Mouse (Mus musculus): Measurements from ENCODE around the gene Ldhb. TPM values are rescaled to one million over a fixed set of nuclear protein-coding genes. Genes with fewer than 3 reads are reported as not detected.

Ldhb gene
- polyA plus RNA-seq (2014; fragmentation: Nextera tagmentation; extraction: Ambion mirVana) = 420 and 433 TPM in 2 replicates

- Histone ChIP-seq H3K4me3 (ENCODE audit: low read depth, low read length) (peak within 1 kb of the TSS; percentile 63), H3K27me3 (ENCODE audit: control insufficient read depth, insufficient read depth, low read length) (peaks cover 2% of the 10 kb centered on the region; the same call in 1 of the 2 replicates), H3K27ac (ENCODE audit: low read depth, low read length) (peak within 1 kb of the TSS; percentile 21; the same call in 1 of the 2 replicates), H3K9me3 (ENCODE audit: control insufficient read depth, low read length) (no peaks in the 10 kb centered on the region), H3K4me1 (replicated peaks; ENCODE audit: control insufficient read depth, insufficient read depth, low read length) (no peaks in the 10 kb centered on the region; the same call in 1 of the 2 replicates), H3K9ac (ENCODE audit: low read length) (peak within 1 kb of the TSS; percentile 80), H3K36me3 (ENCODE audit: control insufficient read depth, insufficient read depth, low read length) (no peaks in the 10 kb centered on the region), H3K4me2 (ENCODE audit: low read depth, low read length, severe bottlenecking) (peak within 1 kb of the TSS; percentile 88)
- 0% methylated on average over 19 of the region's 19 CpGs for WGBS
- DNase-seq (ENCODE audit: low spot score) (peak; percentile 93), ATAC-seq (replicated peaks; ENCODE audit: low FRiP score) (peak; percentile 96)
Observed at GRCm38 (mm10) chr6:142507785-142508162, at the start of gene Ldhb. Gene Ldhb (minus strand): TSS chr6:142507957.

GRCm38 (mm10) chr6:142555988-142556387 is 48.2 kb upstream of the Ldhb start:
- no peaks in the 10 kb centered on the region for H3K36me3 ChIP-seq (ENCODE audit: control insufficient read depth, insufficient read depth, low read length)
- H3K4me3 ChIP-seq (ENCODE audit: low read depth, low read length) = no peak overlapping the region
- 59% methylated on average over 1 of the region's 1 CpGs for whole genome bisulfite sequencing
- H3K27me3 ChIP-seq (ENCODE audit: control insufficient read depth, insufficient read depth, low read length) = no peaks in the 10 kb centered on the region
- H3K9ac ChIP-seq (ENCODE audit: low read length) = no peak overlapping the region
- no peak for ATAC-seq (replicated peaks; ENCODE audit: low FRiP score)
- H3K4me1 ChIP-seq (replicated peaks; ENCODE audit: control insufficient read depth, insufficient read depth, low read length) = no peaks in the 10 kb centered on the region
- H3K27ac ChIP-seq (ENCODE audit: low read depth, low read length) = no peak overlapping the region
- H3K9me3 ChIP-seq (ENCODE audit: control insufficient read depth, low read length) = no peaks in the 10 kb centered on the region
- no peak overlapping the region for H3K4me2 ChIP-seq (ENCODE audit: low read depth, low read length, severe bottlenecking)
- DNase-seq (ENCODE audit: low spot score) = no peak

- Histone ChIP-seq H3K27ac (ENCODE audit: low read depth, low read length) (no peak overlapping the region), H3K9ac (ENCODE audit: low read length) (no peak overlapping the region)
- WGBS = 85% methylated on average over 4 of the region's 4 CpGs
Observed at GRCm38 (mm10) chr6:142551482-142551881, 43.7 kb upstream of the Ldhb start.

GRCm38 (mm10) chr6:142550871-142551270 is 43.1 kb upstream of the Ldhb start:
- H3K27ac ChIP-seq (ENCODE audit: low read depth, low read length) = no peak overlapping the region
- no peaks in the 10 kb centered on the region for H3K9me3 ChIP-seq (ENCODE audit: control insufficient read depth, low read length)
- no peaks in the 10 kb centered on the region for H3K27me3 ChIP-seq (ENCODE audit: control insufficient read depth, insufficient read depth, low read length)
- H3K36me3 ChIP-seq (ENCODE audit: control insufficient read depth, insufficient read depth, low read length) = no peaks in the 10 kb centered on the region
- no peak for ATAC-seq (replicated peaks; ENCODE audit: low FRiP score)
- no peak overlapping the region for H3K4me3 ChIP-seq (ENCODE audit: low read depth, low read length)
- no peak overlapping the region for H3K9ac ChIP-seq (ENCODE audit: low read length)
- DNase-seq (ENCODE audit: low spot score) = no peak
- 82% methylated on average over 4 of the region's 4 CpGs for WGBS
- H3K4me2 ChIP-seq (ENCODE audit: low read depth, low read length, severe bottlenecking) = no peak overlapping the region
- H3K4me1 ChIP-seq (replicated peaks; ENCODE audit: control insufficient read depth, insufficient read depth, low read length) = no peaks in the 10 kb centered on the region

More at GRCm38 (mm10) chr6:142551482-142551881, 43.7 kb upstream of the Ldhb start:
- H3K27me3 ChIP-seq (ENCODE audit: control insufficient read depth, insufficient read depth, low read length) = no peaks in the 10 kb centered on the region
- no peak overlapping the region for H3K4me2 ChIP-seq (ENCODE audit: low read depth, low read length, severe bottlenecking)
- no peaks in the 10 kb centered on the region for H3K36me3 ChIP-seq (ENCODE audit: control insufficient read depth, insufficient read depth, low read length)
- no peaks in the 10 kb centered on the region for H3K9me3 ChIP-seq (ENCODE audit: control insufficient read depth, low read length)
- H3K4me3 ChIP-seq (ENCODE audit: low read depth, low read length) = no peak overlapping the region
- no peaks in the 10 kb centered on the region for H3K4me1 ChIP-seq (replicated peaks; ENCODE audit: control insufficient read depth, insufficient read depth, low read length)
- DNase-seq (ENCODE audit: low spot score) (no peak), ATAC-seq (replicated peaks; ENCODE audit: low FRiP score) (no peak)

- Histone ChIP-seq H3K4me2 (ENCODE audit: low read depth, low read length, severe bottlenecking) (no peak overlapping the region), H3K9me3 (ENCODE audit: control insufficient read depth, low read length) (no peaks in the 10 kb centered on the region), H3K9ac (ENCODE audit: low read length) (no peak overlapping the region), H3K36me3 (ENCODE audit: control insufficient read depth, insufficient read depth, low read length) (no peaks in the 10 kb centered on the region), H3K27me3 (ENCODE audit: control insufficient read depth, insufficient read depth, low read length) (no peaks in the 10 kb centered on the region), H3K27ac (ENCODE audit: low read depth, low read length) (no peak overlapping the region), H3K4me1 (replicated peaks; ENCODE audit: control insufficient read depth, insufficient read depth, low read length) (no peaks in the 10 kb centered on the region), H3K4me3 (ENCODE audit: low read depth, low read length) (no peak overlapping the region)
- DNase-seq (ENCODE audit: low spot score) (no peak), ATAC-seq (replicated peaks; ENCODE audit: low FRiP score) (no peak)
- 89% methylated on average over 2 of the region's 2 CpGs for WGBS
Observed at GRCm38 (mm10) chr6:142548377-142548776, 40.6 kb upstream of the Ldhb start.

GRCm38 (mm10) chr6:142545132-142545531 is 37.4 kb upstream of the Ldhb start:
- no peak overlapping the region for H3K9ac ChIP-seq (ENCODE audit: low read length)
- no peak overlapping the region for H3K4me3 ChIP-seq (ENCODE audit: low read depth, low read length)
- ATAC-seq (replicated peaks; ENCODE audit: low FRiP score) (peak; percentile 44; the same call in 1 of the 2 replicates), DNase-seq (ENCODE audit: low spot score) (no peak)
- H3K4me2 ChIP-seq (ENCODE audit: low read depth, low read length, severe bottlenecking) = peak overlapping the region; percentile 28; the same call in 1 of the 2 replicates
- no peaks in the 10 kb centered on the region for H3K27me3 ChIP-seq (ENCODE audit: control insufficient read depth, insufficient read depth, low read length)
- H3K27ac ChIP-seq (ENCODE audit: low read depth, low read length) = no peak overlapping the region
- H3K36me3 ChIP-seq (ENCODE audit: control insufficient read depth, insufficient read depth, low read length) = no peaks in the 10 kb centered on the region
- H3K9me3 ChIP-seq (ENCODE audit: control insufficient read depth, low read length) = no peaks in the 10 kb centered on the region
- H3K4me1 ChIP-seq (replicated peaks; ENCODE audit: control insufficient read depth, insufficient read depth, low read length) = no peaks in the 10 kb centered on the region
- 53% methylated on average over 14 of the region's 14 CpGs for WGBS

- H3K4me1 ChIP-seq (replicated peaks; ENCODE audit: control insufficient read depth, insufficient read depth, low read length) = no peaks in the 10 kb centered on the region
- DNase-seq (ENCODE audit: low spot score) (no peak), ATAC-seq (replicated peaks; ENCODE audit: low FRiP score) (no peak)
- WGBS = 83% methylated on average over 4 of the region's 4 CpGs
- H3K27ac ChIP-seq (ENCODE audit: low read depth, low read length) = no peak overlapping the region
- H3K36me3 ChIP-seq (ENCODE audit: control insufficient read depth, insufficient read depth, low read length) = no peaks in the 10 kb centered on the region
- no peak overlapping the region for H3K9ac ChIP-seq (ENCODE audit: low read length)
- no peaks in the 10 kb centered on the region for H3K9me3 ChIP-seq (ENCODE audit: control insufficient read depth, low read length)
- H3K4me3 ChIP-seq (ENCODE audit: low read depth, low read length) = no peak overlapping the region
- no peak overlapping the region for H3K4me2 ChIP-seq (ENCODE audit: low read depth, low read length, severe bottlenecking)
- no peaks in the 10 kb centered on the region for H3K27me3 ChIP-seq (ENCODE audit: control insufficient read depth, insufficient read depth, low read length)
Observed at GRCm38 (mm10) chr6:142543648-142544047, 35.9 kb upstream of the Ldhb start.

GRCm38 (mm10) chr6:142542800-142543175 is 35.0 kb upstream of the Ldhb start:
- Histone ChIP-seq H3K27ac (ENCODE audit: low read depth, low read length) (no peak overlapping the region), H3K4me1 (replicated peaks; ENCODE audit: control insufficient read depth, insufficient read depth, low read length) (no peaks in the 10 kb centered on the region), H3K9me3 (ENCODE audit: control insufficient read depth, low read length) (no peaks in the 10 kb centered on the region), H3K27me3 (ENCODE audit: control insufficient read depth, insufficient read depth, low read length) (no peaks in the 10 kb centered on the region), H3K36me3 (ENCODE audit: control insufficient read depth, insufficient read depth, low read length) (no peaks in the 10 kb centered on the region), H3K4me3 (ENCODE audit: low read depth, low read length) (no peak overlapping the region), H3K4me2 (ENCODE audit: low read depth, low read length, severe bottlenecking) (no peak overlapping the region), H3K9ac (ENCODE audit: low read length) (no peak overlapping the region)
- no peak for DNase-seq (ENCODE audit: low spot score)
- 90% methylated on average over 6 of the region's 6 CpGs for WGBS
- ATAC-seq (replicated peaks; ENCODE audit: low FRiP score) = no peak

- no peaks in the 10 kb centered on the region for H3K9me3 ChIP-seq (ENCODE audit: control insufficient read depth, low read length)
- no peaks in the 10 kb centered on the region for H3K36me3 ChIP-seq (ENCODE audit: control insufficient read depth, insufficient read depth, low read length)
- H3K27me3 ChIP-seq (ENCODE audit: control insufficient read depth, insufficient read depth, low read length) = no peaks in the 10 kb centered on the region
- H3K4me2 ChIP-seq (ENCODE audit: low read depth, low read length, severe bottlenecking) = no peak overlapping the region
- WGBS = 87% methylated on average over 8 of the region's 8 CpGs
- no peak for ATAC-seq (replicated peaks; ENCODE audit: low FRiP score)
- H3K27ac ChIP-seq (ENCODE audit: low read depth, low read length) = no peak overlapping the region
- DNase-seq (ENCODE audit: low spot score) = no peak
- H3K4me1 ChIP-seq (replicated peaks; ENCODE audit: control insufficient read depth, insufficient read depth, low read length) = no peaks in the 10 kb centered on the region
- H3K4me3 ChIP-seq (ENCODE audit: low read depth, low read length) = no peak overlapping the region
- no peak overlapping the region for H3K9ac ChIP-seq (ENCODE audit: low read length)
Observed at GRCm38 (mm10) chr6:142542082-142542799, 34.5 kb upstream of the Ldhb start.
